Mouse (Mus musculus) lung, embryonic 16.5 days (tissue): ENCODE data around the gene Auts2. TPM values are rescaled to one million over a fixed set of nuclear protein-coding genes. Genes with fewer than 3 reads are reported as not detected.

Experiments used
- ATAC-seq: fragments of 200-750 bp; cut with Nextera tagmentation; 2 replicates; pipeline ENCODE4 v1.8.0; 2017; ENCODE audit warnings: low read depth, mild to moderate bottlenecking, moderate library complexity
- H3K27ac ChIP-seq: fragments of 300-500 bp; sonication (generic); 2 replicates; pipeline ENCODE4 v1.5.1; 2014; ENCODE audit warnings: mild to moderate bottlenecking, control low read depth, low read length
- H3K27me3 ChIP-seq: fragments of 300-500 bp; sonication (generic); 2 replicates; pipeline ENCODE4 v1.6.1; 2014; ENCODE audit warnings: low read depth, low read length, mixed read lengths; ENCODE audit not compliant: control insufficient read depth, insufficient read depth
- H3K36me3 ChIP-seq: fragments of 300-500 bp; sonication (generic); 2 replicates; pipeline ENCODE4 v1.6.1; 2014; ENCODE audit warnings: low read length; ENCODE audit not compliant: control insufficient read depth, insufficient read depth
- H3K4me1 ChIP-seq: fragments of 300-500 bp; sonication (generic); replicated peaks from 2 replicates; pipeline ENCODE4 v1.6.1; 2014; ENCODE audit warnings: low read length, mixed read lengths; ENCODE audit not compliant: control insufficient read depth, insufficient read depth
- H3K4me2 ChIP-seq: fragments of 300-500 bp; sonication (generic); 2 replicates; pipeline ENCODE4 v1.6.1; 2014; ENCODE audit warnings: low read depth, low read length, control low read depth
- H3K4me3 ChIP-seq: fragments of 300-500 bp; sonication (generic); 2 replicates; pipeline ENCODE4 v1.5.1; 2014; ENCODE audit warnings: mild to moderate bottlenecking, low read length, control low read depth
- H3K9ac ChIP-seq: fragments of 300-500 bp; sonication (generic); 2 replicates; pipeline ENCODE4 v1.6.1; 2014; ENCODE audit warnings: low read length, control low read depth
- H3K9me3 ChIP-seq: fragments of 300-500 bp; sonication (generic); 2 replicates; pipeline ENCODE4 v1.6.1; 2016; ENCODE audit warnings: low read length; ENCODE audit not compliant: control insufficient read depth
- WGBS: fragments of 180-500 bp; shearing (Covaris S2); extraction: QIAGEN DNeasy Blood & Tissue Kit; methylation state at CpG from one replicate; pipeline ENCODE4 v1.1.7; 2014; 5-methylcytosine and 5-hydroxymethylcytosine counted together
- polyA plus RNA-seq: library from polyadenylated mRNA; unstranded; fragments of >200 nt; fragmentation: Nextera tagmentation; extraction: Ambion mirVana; gene quantifications from 2 replicates; pipeline ENCODE4 v1.2.1, GENCODE M21; 2015

Gene Auts2
- polyA plus RNA-seq, 1 experiment from 2014 or later: 12.3 TPM

DNA sequence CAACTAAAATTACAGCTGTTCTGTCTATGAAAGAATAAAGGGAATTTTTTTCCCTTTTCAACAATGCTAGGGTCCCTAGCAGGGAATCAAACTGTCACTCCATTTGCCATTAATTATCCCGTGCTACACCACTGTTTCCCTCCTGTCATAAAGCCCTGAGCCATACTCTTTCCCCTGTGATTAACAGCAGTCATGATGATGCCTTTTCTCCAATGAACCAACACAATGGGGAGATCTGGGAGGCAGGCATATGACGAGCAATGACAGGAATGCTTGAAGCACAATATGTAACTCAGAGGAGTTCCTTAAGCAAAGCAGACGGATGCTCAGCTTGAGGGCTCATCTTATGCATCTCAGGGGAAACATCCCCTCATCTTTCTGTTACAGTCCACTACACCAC, 113.8 kb downstream of the Auts2 start:
- Histone ChIP-seq H3K4me2 (no peak overlapping the region), H3K4me1 (no peaks in the 10 kb centered on the region), H3K4me3 (no peak overlapping the region), H3K9me3 (no peaks in the 10 kb centered on the region), H3K27me3 (no peaks in the 10 kb centered on the region), H3K36me3 (no peaks in the 10 kb centered on the region), H3K27ac (no peak overlapping the region), H3K9ac (no peak overlapping the region)
- no peak for ATAC-seq
- 76% methylated on average over 3 of the region's 3 CpGs for WGBS

DNA sequence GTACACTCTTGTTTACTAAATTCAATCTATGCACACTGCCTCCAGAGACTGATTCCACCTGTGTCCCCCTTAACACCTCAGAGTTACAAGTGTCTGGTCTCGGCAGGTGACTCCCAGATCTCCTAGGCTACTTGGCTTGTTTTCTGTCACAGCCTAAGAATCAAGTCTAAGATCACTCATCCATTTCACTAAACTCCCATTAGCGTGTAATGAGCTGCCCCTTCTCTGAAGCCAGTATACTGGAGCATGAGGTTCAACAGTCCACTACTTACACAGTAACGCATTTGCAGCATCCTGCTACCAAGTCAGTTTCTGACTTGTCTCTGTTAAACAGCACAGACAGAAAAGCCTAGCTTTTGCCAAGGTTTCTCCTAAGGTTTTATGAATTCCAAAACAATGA, 116.8 kb downstream of the Auts2 start:
- H3K4me1 ChIP-seq: no peaks in the 10 kb centered on the region
- H3K4me3 ChIP-seq: no peak overlapping the region
- H3K27me3 ChIP-seq: no peaks in the 10 kb centered on the region
- no peak overlapping the region for H3K9ac ChIP-seq
- 83% methylated on average over 3 of the region's 3 CpGs for WGBS
- H3K36me3 ChIP-seq: no peaks in the 10 kb centered on the region
- H3K27ac ChIP-seq: no peak overlapping the region
- H3K9me3 ChIP-seq: no peaks in the 10 kb centered on the region
- ATAC-seq: no peak
- no peak overlapping the region for H3K4me2 ChIP-seq

DNA sequence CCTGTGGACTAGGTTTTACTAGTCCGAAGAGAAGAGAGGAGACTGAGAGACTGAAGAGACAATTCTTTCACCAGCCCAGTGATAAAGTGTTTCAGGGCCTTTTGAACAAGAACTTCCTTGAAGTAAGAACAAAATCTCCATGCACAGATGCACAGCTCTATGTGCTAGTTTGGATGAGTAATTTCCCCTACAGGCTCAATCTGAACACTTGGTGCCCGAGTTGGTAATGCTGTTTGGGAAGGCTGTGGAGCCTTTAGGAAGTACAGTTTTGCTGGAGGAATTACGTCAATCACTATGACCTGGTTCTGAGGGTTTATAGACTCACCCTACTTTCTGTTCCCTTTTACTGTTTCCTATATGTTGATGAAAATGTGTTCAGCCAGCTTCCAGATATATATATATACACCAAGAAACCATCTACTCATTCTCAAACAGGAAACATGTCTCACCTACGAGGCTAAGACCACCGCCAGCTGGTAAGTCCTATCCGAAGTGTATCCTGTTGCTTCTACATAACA, 117.3 kb downstream of the Auts2 start:
- H3K9me3 ChIP-seq: no peaks in the 10 kb centered on the region
- no peak overlapping the region for H3K9ac ChIP-seq
- H3K4me2 ChIP-seq: no peak overlapping the region
- H3K4me1 ChIP-seq: no peaks in the 10 kb centered on the region
- H3K27ac ChIP-seq: no peak overlapping the region
- H3K27me3 ChIP-seq: no peaks in the 10 kb centered on the region
- H3K36me3 ChIP-seq: no peaks in the 10 kb centered on the region
- no peak for ATAC-seq
- 80% methylated on average over 6 of the region's 6 CpGs for WGBS
- H3K4me3 ChIP-seq: no peak overlapping the region

DNA sequence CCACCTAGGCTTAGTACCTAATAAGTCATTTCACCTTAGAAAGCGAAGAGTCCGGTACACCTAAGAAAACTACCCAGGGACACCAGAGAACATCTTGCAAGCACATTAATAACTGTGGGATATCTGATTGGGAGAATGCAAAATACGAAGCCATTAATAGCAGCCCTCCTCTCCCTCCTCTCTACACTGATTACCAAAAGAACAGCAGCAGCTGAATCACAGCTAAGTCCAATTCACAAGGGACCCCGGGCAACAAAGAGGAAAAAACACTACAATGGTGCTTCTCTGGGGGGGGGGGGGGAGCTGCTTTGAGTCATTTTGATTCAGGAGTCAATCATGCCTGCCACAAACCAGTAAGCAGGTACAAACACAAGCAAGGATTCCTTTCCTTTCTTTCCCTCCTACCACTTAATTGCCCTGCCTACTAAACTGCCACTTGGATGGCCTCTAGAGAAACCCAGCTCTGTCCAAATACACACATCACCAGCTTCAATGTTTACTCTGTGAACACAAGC, 132.7 kb downstream of the Auts2 start:
- ATAC-seq: no peak
- H3K9me3 ChIP-seq: no peaks in the 10 kb centered on the region
- no peaks in the 10 kb centered on the region for H3K36me3 ChIP-seq
- H3K4me3 ChIP-seq: no peak overlapping the region
- H3K4me1 ChIP-seq: no peaks in the 10 kb centered on the region
- WGBS: 60% methylated on average over 4 of the region's 4 CpGs
- no peak overlapping the region for H3K27ac ChIP-seq
- H3K4me2 ChIP-seq: no peak overlapping the region
- no peak overlapping the region for H3K9ac ChIP-seq
- no peaks in the 10 kb centered on the region for H3K27me3 ChIP-seq

DNA sequence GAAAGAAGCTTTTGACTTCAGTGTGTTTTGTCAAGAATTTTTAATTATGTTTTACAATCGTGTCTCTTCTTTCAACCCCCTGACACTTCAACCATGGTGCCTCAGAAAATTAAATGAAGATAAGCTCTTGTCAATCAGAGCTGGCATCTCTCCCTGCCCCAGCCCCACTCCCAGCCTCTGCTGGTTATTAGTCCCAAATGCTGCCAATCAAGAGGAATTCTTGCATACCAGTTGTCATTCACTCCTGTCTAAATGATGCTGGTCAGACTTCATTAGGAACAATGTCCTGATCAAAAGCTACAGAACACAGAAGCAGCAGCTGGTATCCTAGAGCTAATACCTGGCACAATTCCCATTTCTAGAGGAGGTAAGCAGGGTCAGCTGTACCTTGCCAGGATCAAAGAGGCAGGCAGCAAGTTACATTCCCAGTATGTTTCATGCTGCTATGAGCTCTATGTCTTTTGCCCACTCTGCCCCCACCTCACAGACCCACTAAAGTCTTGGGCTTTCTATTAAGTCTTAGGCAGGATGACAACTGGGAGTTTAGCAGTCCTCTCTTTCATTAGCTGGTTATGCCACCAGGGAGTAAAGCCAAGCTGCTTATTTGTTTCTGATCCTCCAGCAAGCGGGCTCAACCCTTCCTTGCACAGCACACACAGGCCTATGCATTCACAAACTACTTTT, 134.1 kb downstream of the Auts2 start:
- WGBS: 59% methylated on average over 2 of the region's 2 CpGs
- Histone ChIP-seq H3K36me3 (no peaks in the 10 kb centered on the region), H3K9ac (no peak overlapping the region), H3K9me3 (no peaks in the 10 kb centered on the region), H3K4me3 (no peak overlapping the region), H3K4me2 (no peak overlapping the region), H3K27me3 (no peaks in the 10 kb centered on the region), H3K27ac (no peak overlapping the region), H3K4me1 (no peaks in the 10 kb centered on the region)
- no peak for ATAC-seq

DNA sequence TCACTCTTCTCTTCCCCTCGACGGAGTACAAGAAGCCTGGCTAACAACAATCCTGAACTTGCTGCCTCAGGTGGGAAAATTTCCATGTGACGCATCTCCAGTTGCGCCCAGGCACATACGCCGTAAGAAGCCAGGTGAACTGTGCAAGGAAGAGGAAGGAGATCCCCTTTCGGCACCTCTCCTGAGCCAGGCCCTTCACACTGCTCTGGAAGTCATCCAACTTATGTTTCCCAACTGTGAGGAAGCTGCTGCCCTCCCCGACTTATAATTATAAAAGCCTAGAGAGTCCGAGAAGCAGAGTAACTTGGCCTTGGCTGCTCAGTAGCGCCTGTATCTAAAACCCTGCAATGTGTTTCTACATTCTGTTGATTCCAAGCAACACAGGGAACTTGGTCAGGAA, 142.6 kb downstream of the Auts2 start:
- Histone ChIP-seq H3K36me3 (no peaks in the 10 kb centered on the region), H3K4me2 (no peak overlapping the region), H3K9me3 (no peaks in the 10 kb centered on the region), H3K9ac (no peak overlapping the region), H3K4me1 (peaks cover 6% of the 10 kb centered on the region), H3K27ac (no peak overlapping the region), H3K27me3 (no peaks in the 10 kb centered on the region), H3K4me3 (no peak overlapping the region)
- peak; percentile 71; the same call in 1 of the 2 replicates for ATAC-seq
- 54% methylated on average over 10 of the region's 10 CpGs for WGBS

DNA sequence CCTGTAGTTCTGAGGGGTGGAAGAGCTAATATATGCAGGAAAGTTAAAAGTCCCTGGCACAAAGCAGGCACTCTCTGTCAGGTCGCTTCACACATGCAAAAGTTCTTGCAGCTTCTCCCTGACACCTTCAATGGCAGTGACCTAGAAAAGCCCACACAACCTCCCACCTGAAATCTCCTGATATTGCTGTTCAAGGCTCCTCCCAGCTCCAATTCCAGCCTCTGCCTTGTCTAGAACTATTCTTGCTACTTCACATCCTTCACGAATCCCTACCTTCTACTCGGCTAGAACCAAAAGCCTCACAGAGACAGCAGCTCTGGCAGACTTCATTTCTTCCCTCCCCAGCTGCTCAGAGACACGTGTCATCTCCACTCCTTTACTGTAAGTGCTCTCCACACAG, 143.7 kb downstream of the Auts2 start:
- 45% methylated on average over 4 of the region's 4 CpGs for WGBS
- no peaks in the 10 kb centered on the region for H3K36me3 ChIP-seq
- no peak for ATAC-seq

DNA sequence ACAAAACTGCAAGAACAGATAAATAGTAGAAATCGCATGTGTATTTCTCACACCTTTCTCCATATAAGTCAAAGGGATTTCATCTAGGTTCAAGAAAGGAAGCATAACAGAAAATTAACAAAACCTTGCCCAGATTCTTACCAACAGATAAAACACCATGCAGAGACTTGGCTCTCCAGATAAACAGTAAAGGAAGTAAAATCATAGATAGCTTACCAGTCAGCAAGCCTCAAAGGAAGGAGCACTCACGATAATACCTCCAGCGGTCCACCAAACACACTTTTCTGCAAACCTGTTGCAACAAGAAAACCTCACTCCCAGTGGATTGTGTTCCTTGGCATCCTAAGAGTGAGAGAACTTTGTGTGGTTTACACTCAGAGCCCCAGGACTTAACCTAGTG, 147.2 kb downstream of the Auts2 start:
- 86% methylated on average over 3 of the region's 3 CpGs for WGBS
- H3K27ac ChIP-seq: no peak overlapping the region
- H3K9ac ChIP-seq: no peak overlapping the region
- no peak overlapping the region for H3K4me2 ChIP-seq
- H3K9me3 ChIP-seq: no peaks in the 10 kb centered on the region
- H3K4me1 ChIP-seq: peaks cover 15% of the 10 kb centered on the region
- no peaks in the 10 kb centered on the region for H3K27me3 ChIP-seq
- H3K36me3 ChIP-seq: no peaks in the 10 kb centered on the region
- H3K4me3 ChIP-seq: no peak overlapping the region
- ATAC-seq: no peak

More for the DNA sequence above, 143.7 kb downstream of the Auts2 start:
- no peaks in the 10 kb centered on the region for H3K9me3 ChIP-seq
- no peak overlapping the region for H3K4me2 ChIP-seq
- no peak overlapping the region for H3K27ac ChIP-seq
- H3K27me3 ChIP-seq: no peaks in the 10 kb centered on the region
- H3K4me1 ChIP-seq: peaks cover 9% of the 10 kb centered on the region
- no peak overlapping the region for H3K4me3 ChIP-seq
- H3K9ac ChIP-seq: no peak overlapping the region

DNA sequence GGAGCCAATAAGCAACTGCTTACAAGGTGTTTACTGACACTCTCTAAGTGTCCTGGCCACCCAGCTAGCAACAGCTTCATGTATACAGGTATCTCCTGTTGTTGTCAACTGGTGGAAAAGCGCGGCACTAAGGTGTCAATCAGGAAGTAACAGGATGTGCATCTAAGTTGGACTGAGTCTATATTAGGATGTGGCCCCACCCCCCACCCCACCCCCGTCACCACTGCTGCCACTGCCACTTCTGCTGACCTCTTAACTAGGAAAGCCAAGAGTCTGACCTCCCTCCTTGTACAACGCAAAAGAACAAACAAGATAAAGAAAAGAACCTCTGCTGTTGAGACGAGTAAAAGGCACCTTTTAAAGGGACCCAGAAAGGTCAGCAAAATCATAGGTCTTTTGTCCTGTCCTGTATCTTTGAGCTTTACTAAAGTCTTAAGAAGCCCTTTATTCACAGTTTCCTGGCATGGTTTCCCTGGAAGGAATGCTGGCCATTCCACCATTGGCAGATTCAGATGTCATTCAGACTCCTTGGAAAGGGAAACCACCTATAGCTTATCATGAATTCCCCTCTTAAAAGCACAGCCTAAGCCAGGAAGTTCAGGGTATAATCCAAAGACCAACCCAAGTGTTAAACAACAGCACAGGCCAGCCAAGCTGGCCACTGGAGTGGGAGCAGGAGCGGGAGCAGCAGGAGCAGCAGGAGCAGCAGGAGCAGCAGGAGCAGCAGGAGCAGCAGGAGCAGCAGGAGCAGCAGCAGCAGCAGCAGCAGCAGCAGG, 148.2 kb downstream of the Auts2 start:
- no peak overlapping the region for H3K27ac ChIP-seq
- no peaks in the 10 kb centered on the region for H3K36me3 ChIP-seq
- ATAC-seq: peak; percentile 88
- no peaks in the 10 kb centered on the region for H3K27me3 ChIP-seq
- H3K4me2 ChIP-seq: peak overlapping the region; percentile 13; the same call in 1 of the 2 replicates
- no peak overlapping the region for H3K9ac ChIP-seq
- H3K4me1 ChIP-seq: peaks cover 8% of the 10 kb centered on the region; the same call in 1 of the 2 replicates
- 34% methylated on average over 6 of the region's 6 CpGs for WGBS
- no peaks in the 10 kb centered on the region for H3K9me3 ChIP-seq
- no peak overlapping the region for H3K4me3 ChIP-seq
